Mouse (Mus musculus) midbrain, embryonic 10.5 days (tissue): ENCODE data around the gene Cdc37. TPM values are rescaled to one million over a fixed set of nuclear protein-coding genes. Genes with fewer than 3 reads are reported as not detected.

Source experiments
- DNase-seq: peaks from one replicate; pipeline ENCODE4 v3.0.0-alpha.2; 2017; ENCODE audit warnings: low spot score
- H3K27ac ChIP-seq: fragments of 300-500 bp; sonication (generic); replicated peaks from 2 replicates; pipeline ENCODE4 v1.5.1; 2016; ENCODE audit warnings: mild to moderate bottlenecking
- H3K27me3 ChIP-seq: fragments of 300-500 bp; sonication (generic); 2 replicates; pipeline ENCODE4 v1.6.1; 2016; ENCODE audit warnings: low read depth, mild to moderate bottlenecking; ENCODE audit not compliant: poor library complexity, severe bottlenecking
- H3K36me3 ChIP-seq: fragments of 300-500 bp; sonication (generic); 2 replicates; pipeline ENCODE4 v1.6.1; 2016; ENCODE audit warnings: mild to moderate bottlenecking, moderate library complexity
- H3K4me1 ChIP-seq: fragments of 300-500 bp; sonication (generic); 2 replicates; pipeline ENCODE4 v1.6.1; 2016
- H3K4me3 ChIP-seq: fragments of 300-500 bp; sonication (generic); 2 replicates; pipeline ENCODE4 v1.5.1; 2016; ENCODE audit warnings: mild to moderate bottlenecking, moderate library complexity
- H3K9me3 ChIP-seq: fragments of 300-500 bp; sonication (generic); replicated peaks from 2 replicates; pipeline ENCODE4 v1.6.1; 2016; ENCODE audit warnings: mild to moderate bottlenecking
- WGBS: fragments of 180-500 bp; shearing (Covaris S2); methylation state at CpG from one replicate; pipeline ENCODE4 v1.1.7; 2016; 5-methylcytosine and 5-hydroxymethylcytosine counted together
- polyA plus RNA-seq: library from polyadenylated mRNA; unstranded; fragments of >200 nt; fragmentation: Nextera tagmentation; extraction: Ambion mirVana; gene quantifications from 2 replicates; pipeline ENCODE4 v1.2.1, GENCODE M21; 2016

Gene Cdc37
- polyA plus RNA-seq, 1 experiment from 2014 or later = 367 TPM

DNA sequence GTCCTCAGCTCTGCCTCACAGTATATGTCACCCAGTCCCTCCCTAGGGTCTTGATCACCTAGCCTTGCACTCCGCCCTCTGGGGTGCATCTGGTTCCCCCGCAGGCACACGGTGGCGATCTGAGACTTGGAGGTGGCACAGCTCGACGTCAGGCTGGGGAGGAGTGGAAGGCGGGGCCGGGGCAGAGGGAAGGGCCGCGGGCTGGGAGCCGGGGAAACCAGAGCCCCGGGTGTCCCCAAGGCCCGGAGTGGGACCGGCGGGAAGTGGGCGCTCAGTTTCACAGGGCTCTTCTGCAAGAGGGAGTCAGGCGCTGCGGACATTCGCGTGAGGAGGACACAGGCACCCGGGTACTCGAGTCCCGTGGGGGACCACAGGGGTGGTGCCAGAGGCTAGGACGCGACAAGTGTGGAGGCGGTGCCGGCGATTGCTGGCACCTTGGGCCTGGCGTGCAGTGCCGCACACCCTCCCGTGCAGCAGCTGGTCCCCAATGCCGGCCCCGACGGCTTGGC, 34.2 kb upstream of the Cdc37 start:
- Histone ChIP-seq H3K4me1 (peaks cover 21% of the 10 kb centered on the region), H3K27me3 (peaks cover 73% of the 10 kb centered on the region), H3K27ac (no peak overlapping the region; the same call in 1 of the 2 replicates), H3K9me3 (no peaks in the 10 kb centered on the region), H3K36me3 (no peaks in the 10 kb centered on the region), H3K4me3 (peak overlapping the region; percentile 28)
- WGBS = 6% methylated on average over 34 of the region's 34 CpGs
- DNase-seq = no peak

DNA sequence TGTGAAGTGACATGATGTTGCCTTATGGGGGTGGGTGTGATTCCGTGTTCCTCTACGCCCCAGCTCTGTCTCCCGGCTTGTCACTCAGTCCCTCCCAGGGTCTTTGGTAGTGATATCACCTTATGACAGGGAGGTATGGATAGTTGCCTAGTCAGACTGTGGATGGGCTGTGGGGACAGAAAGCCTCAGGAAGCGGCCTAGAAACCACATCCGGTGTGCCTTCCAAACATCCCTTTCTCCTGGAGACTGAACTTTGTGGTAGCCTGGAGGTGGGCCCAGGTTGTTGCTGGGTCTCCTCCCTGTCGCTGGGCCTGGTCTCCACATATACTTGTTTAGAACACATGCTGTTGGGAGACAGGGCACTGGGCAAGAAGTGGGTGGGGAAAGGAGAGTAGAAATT, 33.6 kb upstream of the Cdc37 start:
- Histone ChIP-seq H3K4me3 (no peak overlapping the region), H3K27me3 (peaks cover 73% of the 10 kb centered on the region), H3K9me3 (no peaks in the 10 kb centered on the region), H3K4me1 (peaks cover 21% of the 10 kb centered on the region), H3K27ac (no peak overlapping the region), H3K36me3 (no peaks in the 10 kb centered on the region)
- 80% methylated on average over 6 of the region's 6 CpGs for WGBS
- no peak for DNase-seq

DNA sequence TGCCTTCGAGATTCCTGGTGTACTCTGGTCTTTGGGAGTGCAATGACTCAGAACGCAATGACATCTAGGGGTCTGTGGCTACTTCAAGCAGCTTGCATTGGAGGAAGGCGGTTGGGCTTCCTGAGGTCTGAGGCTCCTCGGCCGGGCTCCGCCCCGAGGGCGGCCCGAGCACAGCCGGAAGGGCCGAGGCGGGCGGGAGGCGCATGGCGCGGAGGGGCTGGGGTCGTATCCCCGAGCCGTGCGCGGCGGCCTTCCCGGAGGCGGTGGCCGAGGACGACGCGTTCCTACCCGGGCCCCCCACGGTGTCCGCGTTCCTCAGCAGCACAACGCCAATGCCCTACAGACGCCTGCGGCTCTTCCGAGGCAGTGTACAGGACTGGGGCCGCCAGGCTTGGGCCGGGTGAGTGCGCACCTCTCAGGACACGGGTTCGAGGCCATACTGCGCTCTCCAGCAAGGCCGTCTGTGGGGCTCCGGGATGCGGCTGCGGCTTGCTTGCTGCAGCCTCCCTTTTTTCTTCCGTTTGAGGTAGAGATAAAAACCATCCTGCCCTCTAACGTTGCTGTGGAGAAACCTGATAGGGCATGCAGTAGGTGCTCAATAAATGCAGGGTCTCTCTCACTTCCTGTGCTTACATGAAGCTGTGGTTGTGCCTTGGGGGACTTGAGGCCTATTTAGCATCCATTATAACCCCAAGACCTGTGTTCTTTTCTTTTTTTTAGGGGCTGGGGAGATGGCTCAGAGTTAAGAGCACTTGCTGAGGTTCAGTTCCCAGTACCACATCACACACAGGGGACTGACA, 31.8 kb upstream of the Cdc37 start:
- Histone ChIP-seq H3K4me1 (peaks cover 19% of the 10 kb centered on the region), H3K27me3 (peaks cover 69% of the 10 kb centered on the region), H3K36me3 (no peaks in the 10 kb centered on the region), H3K27ac (peak overlapping the region; percentile 30; the same call in 1 of the 2 replicates), H3K4me3 (peak overlapping the region; percentile 41), H3K9me3 (no peaks in the 10 kb centered on the region)
- WGBS = 7% methylated on average over 48 of the region's 48 CpGs
- DNase-seq = peak; percentile 47

- no peaks in the 10 kb centered on the region for H3K9me3 ChIP-seq
- peaks cover 61% of the 10 kb centered on the region for H3K27me3 ChIP-seq
- WGBS = 69% methylated on average over 1 of the region's 1 CpGs
- H3K4me3 ChIP-seq = no peak overlapping the region
- H3K27ac ChIP-seq = no peak overlapping the region
- no peak for DNase-seq
- no peaks in the 10 kb centered on the region for H3K36me3 ChIP-seq
- H3K4me1 ChIP-seq = peaks cover 18% of the 10 kb centered on the region
Measured at GRCm38 (mm10) chr9:21180841-21181240, 31.1 kb upstream of the Cdc37 start.

GRCm38 (mm10) chr9:21180402-21180801, 30.6 kb upstream of the Cdc37 start:
- WGBS = 77% methylated on average over 4 of the region's 4 CpGs
- no peak overlapping the region for H3K4me3 ChIP-seq
- peaks cover 16% of the 10 kb centered on the region for H3K4me1 ChIP-seq
- no peaks in the 10 kb centered on the region for H3K36me3 ChIP-seq
- H3K9me3 ChIP-seq = no peaks in the 10 kb centered on the region
- H3K27ac ChIP-seq = no peak overlapping the region
- H3K27me3 ChIP-seq = peaks cover 57% of the 10 kb centered on the region
- no peak for DNase-seq

- 84% methylated on average over 6 of the region's 6 CpGs for WGBS
- peaks cover 13% of the 10 kb centered on the region for H3K27me3 ChIP-seq
- no peak for DNase-seq
- H3K4me1 ChIP-seq = peaks cover 17% of the 10 kb centered on the region
- H3K9me3 ChIP-seq = no peaks in the 10 kb centered on the region
- H3K36me3 ChIP-seq = no peaks in the 10 kb centered on the region
- H3K27ac ChIP-seq = no peak overlapping the region
- H3K4me3 ChIP-seq = no peak overlapping the region
Measured at GRCm38 (mm10) chr9:21172364-21172763, 22.6 kb upstream of the Cdc37 start.

GRCm38 (mm10) chr9:21169157-21169556, 19.4 kb upstream of the Cdc37 start:
- Histone ChIP-seq H3K27me3 (peaks cover 45% of the 10 kb centered on the region), H3K9me3 (no peaks in the 10 kb centered on the region), H3K27ac (no peak overlapping the region), H3K4me1 (peaks cover 43% of the 10 kb centered on the region), H3K36me3 (no peaks in the 10 kb centered on the region), H3K4me3 (no peak overlapping the region)
- no peak for DNase-seq
- 44% methylated on average over 1 of the region's 1 CpGs for whole genome bisulfite sequencing

DNA sequence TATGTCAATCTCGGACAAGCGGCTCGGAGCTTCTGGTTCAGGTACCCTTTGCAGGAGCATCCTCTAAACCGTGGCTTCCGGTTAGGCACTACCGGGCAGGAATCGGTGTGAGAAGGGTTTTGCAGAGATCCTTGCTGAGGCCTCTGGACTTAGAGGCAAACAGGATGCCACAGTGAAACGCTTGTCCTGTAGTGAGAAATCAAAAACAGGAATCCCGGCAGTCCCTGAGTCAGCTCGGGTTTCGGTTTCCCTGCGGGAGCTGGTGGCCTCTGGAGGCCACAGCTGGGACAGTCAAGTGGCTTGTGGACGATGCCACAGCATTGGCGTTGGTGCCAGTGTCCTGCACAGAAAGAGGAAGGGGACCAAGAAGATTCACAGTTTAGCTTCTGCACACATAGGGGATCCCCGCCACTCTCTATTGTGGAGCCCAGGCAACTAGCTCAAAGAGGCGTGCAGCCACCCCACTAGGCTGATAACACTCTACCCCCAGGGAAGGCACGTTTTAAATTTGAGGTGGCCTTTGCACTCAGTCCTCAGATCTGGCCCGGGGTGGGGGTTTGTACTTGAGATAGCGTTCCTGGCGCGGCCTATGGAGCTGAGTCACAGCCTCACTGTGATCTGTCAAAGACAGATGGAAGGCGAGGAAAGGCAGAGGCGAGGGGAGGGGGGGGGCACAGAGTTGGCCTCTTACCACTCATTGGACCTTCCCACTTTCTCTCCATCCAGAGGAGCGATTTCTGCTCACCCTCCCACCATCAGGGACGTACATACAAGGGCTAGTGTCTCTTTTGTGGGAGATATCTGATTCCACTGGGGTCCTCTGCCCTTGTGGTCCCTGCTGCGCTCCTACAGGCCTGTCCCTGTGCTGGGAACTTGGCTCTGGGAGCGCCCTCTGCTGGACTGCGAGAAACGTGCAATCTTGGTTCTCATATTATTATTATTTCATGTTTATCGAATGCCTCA, 18.7 kb upstream of the Cdc37 start:
- 14% methylated on average over 30 of the region's 30 CpGs for WGBS
- Histone ChIP-seq H3K9me3 (no peaks in the 10 kb centered on the region), H3K4me3 (peak overlapping the region; percentile 38), H3K36me3 (no peaks in the 10 kb centered on the region), H3K27ac (peak overlapping the region; percentile 49), H3K4me1 (peaks cover 48% of the 10 kb centered on the region), H3K27me3 (peaks cover 52% of the 10 kb centered on the region)
- peak; percentile 80 for DNase-seq

DNA sequence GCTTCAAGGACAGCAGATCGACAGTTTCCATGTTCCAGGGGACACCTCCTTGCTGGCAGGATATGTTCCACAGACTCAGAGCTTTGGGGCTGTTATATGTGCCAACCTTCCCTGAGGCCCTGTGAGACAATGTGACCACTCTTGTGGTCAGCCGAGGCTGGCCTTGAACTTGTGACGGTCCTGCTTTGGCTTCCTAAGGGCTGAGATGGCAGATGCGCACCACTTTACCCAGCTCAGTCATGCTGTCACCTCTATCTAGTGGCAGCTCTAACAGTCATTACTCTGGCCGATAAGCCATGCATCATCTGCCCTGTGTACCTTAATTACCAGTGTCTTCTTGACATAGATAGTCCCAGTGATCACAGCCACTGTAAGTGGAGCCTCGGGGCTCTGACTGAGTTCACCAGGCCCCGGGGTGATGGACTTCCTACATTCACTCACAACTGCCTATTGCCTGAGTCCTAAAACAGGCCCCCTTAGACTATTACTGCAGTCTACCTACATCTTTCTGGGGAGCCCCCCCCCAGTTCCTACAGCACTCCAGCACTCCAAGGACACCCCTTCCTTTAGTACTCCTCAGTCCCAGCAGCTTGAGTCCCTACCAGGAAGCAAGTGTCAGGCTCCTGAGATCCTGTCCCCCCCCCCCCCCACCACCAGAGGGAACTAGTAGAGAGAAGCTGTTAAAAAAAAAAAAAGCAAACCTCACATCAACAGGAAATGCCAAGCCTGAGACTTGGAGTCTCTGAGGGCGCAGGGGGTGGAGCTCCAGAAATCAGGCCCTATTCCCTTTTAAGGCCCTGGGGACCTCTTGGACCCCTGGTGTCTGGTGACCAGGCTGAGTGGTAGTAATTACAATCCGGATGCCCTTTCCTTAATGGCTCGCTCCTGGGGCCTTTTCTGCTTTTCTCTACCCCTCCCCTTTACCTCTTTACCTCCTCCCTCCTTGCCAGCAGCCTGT, 17.6 kb upstream of the Cdc37 start:
- no peaks in the 10 kb centered on the region for H3K9me3 ChIP-seq
- H3K27ac ChIP-seq = peak overlapping the region; percentile 49; the same call in 1 of the 2 replicates
- DNase-seq = no peak
- H3K4me1 ChIP-seq = peaks cover 48% of the 10 kb centered on the region
- H3K36me3 ChIP-seq = no peaks in the 10 kb centered on the region
- H3K27me3 ChIP-seq = peaks cover 62% of the 10 kb centered on the region
- H3K4me3 ChIP-seq = peak overlapping the region; percentile 38
- WGBS = 64% methylated on average over 10 of the region's 10 CpGs

- Histone ChIP-seq H3K9me3 (no peaks in the 10 kb centered on the region), H3K36me3 (no peaks in the 10 kb centered on the region), H3K4me1 (peaks cover 50% of the 10 kb centered on the region), H3K27ac (no peak overlapping the region), H3K4me3 (peak overlapping the region; percentile 55), H3K27me3 (peaks cover 71% of the 10 kb centered on the region)
- no peak for DNase-seq
- 38% methylated on average over 3 of the region's 3 CpGs for WGBS
Measured at GRCm38 (mm10) chr9:21166516-21166915, 16.7 kb upstream of the Cdc37 start.

- H3K4me1 ChIP-seq = peaks cover 56% of the 10 kb centered on the region
Measured at GRCm38 (mm10) chr9:21165952-21166451, 16.2 kb upstream of the Cdc37 start.

More at GRCm38 (mm10) chr9:21165952-21166451, 16.2 kb upstream of the Cdc37 start:
- WGBS = under 1% methylated on average over 47 of the region's 47 CpGs
- no peaks in the 10 kb centered on the region for H3K9me3 ChIP-seq
- peak overlapping the region; percentile 33; the same call in 1 of the 2 replicates for H3K27ac ChIP-seq
- DNase-seq = peak; percentile 49
- H3K4me3 ChIP-seq = peak overlapping the region; percentile 55
- no peaks in the 10 kb centered on the region for H3K36me3 ChIP-seq
- H3K27me3 ChIP-seq = peaks cover 72% of the 10 kb centered on the region
